Mouse (Mus musculus): ENCODE data around the gene Pdxk. TPM values are rescaled to one million over a fixed set of nuclear protein-coding genes. Genes with fewer than 3 reads are reported as not detected.
"Not testable (repeated sequence)": the region's sequence is repeated elsewhere in the genome, so short reads cannot be mapped to it uniquely, and the experiment has no call there.

Gene Pdxk
- polyA plus RNA-seq (2015; fragmentation: Nextera tagmentation; extraction: Ambion mirVana): 16.4 and 17.9 TPM in 2 replicates

DNA sequence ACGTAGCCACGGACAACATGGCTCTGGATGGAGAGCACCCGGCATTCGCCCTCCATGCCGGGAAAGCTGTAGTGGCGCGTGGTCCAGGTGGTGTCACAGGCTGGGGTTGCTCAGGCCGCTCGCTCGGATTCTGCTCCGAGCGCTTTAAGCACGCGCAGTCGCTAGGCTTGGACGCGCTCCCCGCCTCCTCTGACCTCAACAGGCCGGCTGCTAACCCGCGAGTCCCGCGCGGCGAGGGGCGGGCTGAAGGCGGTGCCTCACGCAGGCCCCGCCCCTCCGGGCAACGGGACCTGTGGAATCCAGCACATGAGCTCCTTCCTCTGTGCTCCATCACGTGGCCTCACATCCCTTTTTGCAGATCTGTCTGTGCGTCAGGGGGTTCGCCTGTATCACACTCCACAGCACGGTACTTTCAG, at the start of gene Pdxk:
Gene Pdxk (minus strand): TSS at position 184 of the 416 bp plus-strand sequence.
- peak; percentile 95 for DNase-seq (ENCODE audit: low spot score)

DNA sequence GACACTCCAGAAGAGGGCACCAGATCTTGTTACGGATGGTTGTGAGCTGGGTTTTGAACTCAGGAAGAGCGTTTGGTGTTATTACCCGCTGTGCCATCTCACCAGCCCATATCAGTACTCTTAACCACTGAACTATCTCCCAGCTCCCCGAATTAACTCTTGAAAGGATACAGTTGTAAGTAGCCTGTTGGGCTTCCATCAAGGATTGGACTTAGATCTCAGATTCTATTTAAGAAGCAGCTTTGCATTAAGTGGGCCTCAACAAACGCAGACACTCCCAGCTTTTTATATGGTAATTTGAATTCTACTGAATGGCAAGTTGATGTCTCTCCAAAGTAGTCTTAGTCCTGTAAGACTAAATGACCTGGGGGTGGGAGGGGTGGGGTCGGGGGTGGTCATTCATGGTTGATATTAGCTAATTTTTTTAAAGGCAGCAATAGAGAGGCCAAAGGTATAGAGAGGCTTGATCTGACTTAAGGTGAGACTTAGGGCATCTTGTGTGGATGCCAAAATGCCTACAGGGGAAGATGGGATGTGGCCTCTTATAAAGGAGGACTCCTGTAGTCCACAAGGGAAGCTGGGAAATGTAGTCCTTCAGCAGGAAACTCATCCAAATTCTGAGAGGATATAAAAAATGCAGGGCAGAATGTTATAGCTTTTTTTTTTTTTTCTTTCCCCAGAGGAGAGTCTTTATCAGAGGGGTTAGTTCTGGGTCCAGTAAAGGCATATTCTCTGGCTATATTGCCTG, 38.4 kb upstream of the Pdxk start:
- no peak for DNase-seq (ENCODE audit: low spot score)

- peak; percentile 88 for DNase-seq (ENCODE audit: low spot score)
These were observed 22.8 kb upstream of the Pdxk start for GRCm38 (mm10) chr10:78487431-78488086.

- no peak for DNase-seq (ENCODE audit: low spot score)
These were observed 22.1 kb upstream of the Pdxk start for GRCm38 (mm10) chr10:78486871-78487270.

DNA sequence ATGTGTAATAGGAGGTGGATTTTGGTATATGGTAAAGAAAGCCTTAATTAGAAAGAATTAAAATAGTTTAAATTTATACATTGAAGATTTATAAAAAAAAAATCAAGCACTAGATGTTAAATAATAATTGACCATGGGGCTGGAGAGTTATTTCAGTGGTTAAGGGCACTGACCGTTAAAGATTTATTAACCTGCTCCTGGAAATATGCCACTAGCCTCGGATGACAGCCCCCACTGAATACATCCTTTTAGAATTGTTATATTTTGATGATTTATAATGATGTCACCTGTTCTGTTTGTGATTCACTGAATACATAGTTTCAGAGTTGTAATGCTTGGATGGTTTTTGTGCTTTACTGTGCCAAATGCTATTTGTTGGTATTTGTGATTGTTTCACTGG, 20.6 kb upstream of the Pdxk start:
- not testable (repeated sequence) for DNase-seq (ENCODE audit: low spot score)

GRCm38 (mm10) chr10:78481928-78482499, 17.2 kb upstream of the Pdxk start:
- DNase-seq (ENCODE audit: low spot score): peak; percentile 87

DNA sequence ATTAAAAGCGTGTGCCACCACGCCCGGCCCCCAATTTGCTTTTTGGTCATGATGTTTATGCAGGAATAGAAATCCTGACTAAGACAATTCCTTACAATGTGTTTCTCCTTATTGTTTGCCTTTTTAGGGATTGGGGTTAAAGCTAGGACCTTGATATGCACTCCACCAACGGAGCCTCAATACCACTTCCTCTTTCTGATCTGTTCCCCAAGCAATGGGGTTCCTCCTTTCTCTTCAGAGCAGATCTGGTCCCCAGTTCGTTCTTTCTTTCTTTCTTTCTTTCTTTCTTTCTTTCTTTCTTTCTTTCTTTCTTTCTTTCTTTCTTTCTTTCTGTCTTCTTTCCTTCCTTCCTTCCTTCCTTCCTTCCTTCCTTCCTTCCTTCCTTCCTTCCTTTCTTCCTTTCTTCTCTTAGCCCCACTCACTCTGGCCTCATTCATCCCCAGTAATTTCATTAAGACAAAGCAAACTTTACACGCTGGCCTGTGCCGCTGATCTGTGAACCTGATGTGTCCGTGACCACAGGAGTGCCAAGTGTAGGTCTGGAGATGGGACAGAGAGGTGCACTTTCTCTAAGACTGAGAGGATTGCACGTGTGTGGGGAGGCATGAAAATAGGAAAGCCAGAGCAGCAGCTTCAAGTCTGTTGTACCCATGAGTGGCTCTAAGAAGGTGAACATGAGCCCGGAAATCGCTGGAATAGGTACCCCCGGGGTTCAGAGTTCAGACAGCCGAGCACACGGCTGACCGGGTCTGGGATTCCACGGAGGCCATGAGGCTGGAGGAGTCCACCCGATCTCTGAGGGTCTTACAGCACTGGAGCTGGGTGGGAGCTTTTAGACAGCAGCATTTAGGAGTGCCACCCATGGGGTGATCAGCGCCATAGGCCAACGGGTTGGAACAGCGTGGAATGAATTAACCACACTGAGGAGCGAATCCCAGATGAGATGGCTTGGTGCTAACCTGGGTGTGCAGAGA, 16.5 kb upstream of the Pdxk start:
- no peak for DNase-seq (ENCODE audit: low spot score)

DNA sequence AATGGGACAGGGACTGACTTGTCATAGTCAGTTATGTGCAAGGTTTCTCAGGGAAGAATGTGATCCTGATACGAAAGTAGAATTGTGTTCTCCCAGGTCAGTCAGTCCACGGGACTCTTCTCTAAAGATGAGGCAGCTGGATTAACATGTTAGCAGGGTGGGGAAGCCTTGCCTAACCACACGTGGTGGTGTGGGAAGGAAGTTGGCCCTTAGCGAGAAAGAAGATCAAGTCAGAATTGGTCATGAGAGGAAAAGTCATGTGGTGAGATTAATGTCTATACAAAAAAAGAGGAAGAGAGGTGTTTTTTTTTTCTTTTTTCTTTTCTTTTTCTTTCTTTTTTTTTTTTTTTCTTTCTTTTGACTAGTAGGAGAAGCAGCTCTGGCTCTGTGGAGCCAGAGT, 12.0 kb upstream of the Pdxk start:
- peak; percentile 13 for DNase-seq (ENCODE audit: low spot score)

GRCm38 (mm10) chr10:78474759-78475158, 10.0 kb upstream of the Pdxk start:
- no peak for DNase-seq (ENCODE audit: low spot score)

GRCm38 (mm10) chr10:78473434-78473833, 8.7 kb upstream of the Pdxk start:
- no peak for DNase-seq (ENCODE audit: low spot score)

DNA sequence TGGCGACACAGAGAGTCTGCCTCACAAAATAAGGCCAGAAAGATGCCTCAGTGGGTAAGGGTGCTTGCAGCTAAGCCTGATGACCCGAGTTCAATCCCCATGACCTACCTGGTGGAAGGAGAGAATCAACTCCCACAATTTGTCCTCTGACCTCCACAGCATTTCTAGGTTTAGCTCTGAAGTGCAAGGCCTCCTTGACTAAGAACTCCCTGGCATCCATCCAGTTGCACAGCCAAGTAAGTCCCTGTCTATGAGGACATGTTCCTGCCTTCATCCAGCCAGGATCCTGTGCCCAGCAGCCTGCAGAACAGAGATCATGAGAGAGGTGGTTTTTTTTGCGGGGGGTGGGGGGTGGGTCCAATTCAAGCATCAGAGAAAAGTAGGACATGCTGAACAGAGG, 7.3 kb upstream of the Pdxk start:
- DNase-seq (ENCODE audit: low spot score): no peak

- DNase-seq (ENCODE audit: low spot score): no peak
These were observed 6.0 kb upstream of the Pdxk start for GRCm38 (mm10) chr10:78470582-78471313.

DNA sequence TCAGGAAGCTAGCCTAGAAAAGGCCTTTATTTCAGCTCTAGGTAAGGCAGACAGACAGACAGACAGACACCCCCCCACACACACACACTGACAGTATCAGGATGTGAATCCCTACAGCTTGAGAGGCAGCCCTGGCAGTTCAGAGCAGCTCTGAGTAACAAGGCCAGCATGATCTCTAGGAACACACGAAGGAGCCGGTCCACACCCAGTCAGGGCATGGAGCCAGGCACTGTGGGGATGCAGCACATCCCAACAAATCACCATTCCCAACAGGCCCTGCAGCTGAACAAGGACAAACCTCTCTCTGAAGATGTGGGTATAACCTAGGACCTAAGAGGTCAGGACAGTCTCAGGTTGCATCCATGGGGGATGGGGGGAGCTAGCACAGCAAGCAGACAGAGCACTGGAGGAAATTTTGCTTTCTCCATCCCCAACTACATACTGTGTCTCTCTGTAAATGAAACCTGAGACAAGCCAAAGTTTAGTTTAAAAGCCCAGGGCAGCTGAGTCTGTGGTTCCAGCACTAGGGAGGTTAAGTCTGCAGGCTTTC, 3.1 kb upstream of the Pdxk start:
- no peak for DNase-seq (ENCODE audit: low spot score)

DNA sequence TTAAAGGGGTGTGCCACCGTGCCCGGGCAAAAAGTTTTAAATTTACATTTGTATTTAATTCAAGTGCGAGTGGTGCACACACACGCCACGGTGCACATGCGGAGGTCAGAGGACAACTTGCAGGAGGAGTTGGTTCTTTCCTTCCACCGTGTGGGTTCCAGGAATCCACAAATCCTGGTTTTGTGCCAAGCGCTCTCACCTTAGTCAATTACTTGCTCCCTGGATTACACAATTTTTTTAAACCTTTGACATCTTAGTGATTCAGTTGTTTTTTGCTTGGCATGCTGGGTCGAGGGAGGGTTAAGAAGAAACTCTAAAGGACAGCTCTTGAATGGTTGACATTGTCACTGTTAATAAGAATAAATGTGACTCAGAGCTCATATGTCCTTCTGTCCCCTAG, 1.9 kb upstream of the Pdxk start:
- DNase-seq (ENCODE audit: low spot score): no peak

DNA sequence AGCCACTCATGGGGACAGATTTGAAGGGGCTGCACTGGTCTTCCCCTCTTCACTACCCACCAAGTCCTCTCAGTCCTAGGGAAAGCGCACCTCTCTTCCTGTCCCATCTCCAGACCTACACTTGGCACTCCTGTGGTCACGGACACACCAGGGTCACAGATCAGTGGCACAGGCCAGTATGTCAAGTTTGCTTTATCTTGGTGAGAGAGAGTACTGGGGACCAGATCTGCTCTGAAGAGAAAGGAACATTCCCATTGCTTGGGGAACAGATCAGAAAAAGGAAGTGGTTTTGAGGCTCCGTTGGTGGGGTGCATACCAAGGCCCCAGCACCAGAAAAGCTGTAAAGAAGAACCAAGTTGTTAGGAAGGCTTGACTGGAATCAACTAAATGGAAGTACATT, 697 bp upstream of the Pdxk start:
- DNase-seq (ENCODE audit: low spot score): peak; percentile 59

DNA sequence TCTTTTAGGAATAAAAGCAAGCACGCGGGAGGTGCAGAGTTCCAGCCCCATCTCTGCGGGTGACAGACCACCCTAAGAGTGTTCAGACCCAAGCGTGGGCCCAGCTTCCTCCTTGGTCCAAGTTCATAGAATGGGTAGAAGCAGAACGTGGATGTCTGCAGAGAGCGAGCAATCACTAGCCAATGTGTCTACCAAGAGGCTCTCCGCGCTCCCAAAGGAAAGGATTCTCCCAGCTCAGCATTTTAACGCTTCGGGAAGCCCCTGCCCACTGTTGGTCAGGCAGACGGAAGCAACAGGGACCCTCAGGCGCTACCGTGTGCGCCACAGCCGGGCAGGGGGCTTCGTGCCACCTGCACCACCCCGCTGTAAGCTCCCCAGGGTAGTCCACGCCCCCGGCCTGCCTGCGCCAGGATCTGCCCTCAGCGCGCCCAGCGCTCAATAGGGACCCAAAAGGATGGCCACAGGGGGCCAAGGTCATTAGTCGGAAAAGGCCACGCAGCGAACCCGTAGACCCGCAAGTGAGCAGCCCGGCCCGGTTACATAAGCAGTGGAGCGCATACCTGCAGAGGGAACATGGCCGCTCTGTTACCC, 479 bp downstream of the Pdxk start:
- no peak for DNase-seq (ENCODE audit: low spot score)

DNA sequence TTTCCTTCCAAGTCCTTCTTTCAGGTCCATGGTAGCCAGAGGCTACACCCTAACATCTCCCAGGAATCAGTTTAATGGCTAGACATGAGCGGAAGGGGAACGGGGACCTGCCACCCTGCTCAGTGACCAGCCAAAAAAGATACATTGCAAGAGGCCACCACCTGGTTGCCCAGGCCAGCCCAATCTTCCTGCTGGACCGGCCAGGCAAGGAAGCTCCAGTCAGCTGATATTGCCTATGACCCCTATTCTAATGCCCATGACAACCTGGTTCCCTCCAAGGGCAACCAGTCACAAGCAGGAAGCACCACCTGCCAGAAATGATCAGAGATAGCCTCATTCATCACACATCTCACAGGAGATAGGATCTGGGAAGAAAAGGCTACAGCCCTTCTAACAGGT, 1.0 kb downstream of the Pdxk start:
- DNase-seq (ENCODE audit: low spot score): no peak

GRCm38 (mm10) chr10:78462945-78463768, 1.6 kb downstream of the Pdxk start:
- DNase-seq (ENCODE audit: low spot score): no peak

DNA sequence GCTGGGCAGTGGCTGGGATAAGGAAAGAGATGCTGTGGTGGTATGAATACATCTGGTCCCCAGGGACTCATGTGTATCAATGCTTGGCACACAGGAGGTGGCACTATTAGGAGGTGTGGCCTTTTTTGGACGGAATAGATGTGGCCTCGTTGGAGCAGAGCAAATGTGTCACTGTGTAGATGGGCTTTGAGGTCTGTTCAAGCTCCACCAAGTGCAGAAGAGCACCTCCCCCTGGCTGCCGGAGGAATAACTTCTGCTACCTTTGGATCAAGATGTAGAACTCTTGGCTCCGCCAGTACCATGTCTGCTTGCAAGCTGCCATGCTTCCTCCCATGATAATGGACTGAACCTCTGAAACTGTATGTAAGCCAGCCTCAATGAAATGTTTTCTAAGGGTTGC, 3.0 kb downstream of the Pdxk start:
- DNase-seq (ENCODE audit: low spot score): peak; percentile 28

Measured in thymus, postnatal 0 days (tissue).